Mouse (Mus musculus) MEL (cell line): ENCODE data around the gene Ckap4. TPM values are rescaled to one million over a fixed set of nuclear protein-coding genes. Genes with fewer than 3 reads are reported as not detected.

ENCODE experiments used
- DNase-seq: peaks from one replicate; pipeline ENCODE4 v3.0.0; 2011; ENCODE audit warnings: low read depth, low spot score
- H3K27ac ChIP-seq: 2 replicates; pipeline ENCODE4 v1.5.1; 2012; ENCODE audit warnings: low read depth, mild to moderate bottlenecking, control low read depth, low read length, moderate library complexity; ENCODE audit not compliant: control insufficient read depth
- H3K27me3 ChIP-seq, 2 experiments: fragments of 150-350 bp in 1 of 2; sonication (generic) in 1 of 2; 2 replicates each; pipeline ENCODE4 v1.6.1; 2012; ENCODE audit warnings: low read length in 2 of 2, mild to moderate bottlenecking in 2 of 2, improper control_type of control experiment in 1 of 2, moderate library complexity in 1 of 2; ENCODE audit not compliant: insufficient read depth in 2 of 2, control insufficient read depth in 1 of 2
- H3K36me3 ChIP-seq, 2 experiments: 2 replicates each; pipeline ENCODE4 v1.6.1; 2012 to 2014; ENCODE audit warnings: low read length in 2 of 2, improper control_type of control experiment in 1 of 2, inconsistent platforms in 1 of 2, mild to moderate bottlenecking in 1 of 2; ENCODE audit not compliant: insufficient read depth in 2 of 2, control insufficient read depth in 1 of 2
- H3K4me1 ChIP-seq, 2 experiments: fragments of 150-350 bp in 1 of 2; sonication (generic) in 1 of 2; 2 replicates each; pipeline ENCODE4 v1.6.1; 2012; ENCODE audit warnings: low read length in 2 of 2, improper control_type of control experiment in 1 of 2, mild to moderate bottlenecking in 1 of 2; ENCODE audit not compliant: insufficient read depth in 2 of 2, control insufficient read depth in 1 of 2
- H3K4me3 ChIP-seq, 2 experiments: fragments of 150-350 bp in 1 of 2; sonication (generic) in 1 of 2; 2 replicates each; pipeline ENCODE4 v1.5.1; 2012; ENCODE audit warnings: low read depth in 2 of 2, low read length in 2 of 2, mild to moderate bottlenecking in 2 of 2, moderate library complexity in 2 of 2, control low read depth in 1 of 2, improper control_type of control experiment in 1 of 2; ENCODE audit not compliant: control insufficient read depth in 1 of 2, insufficient read depth in 1 of 2
- H3K79me2 ChIP-seq: 2 replicates; pipeline ENCODE4 v1.6.1; 2012; ENCODE audit warnings: mild to moderate bottlenecking, low read length, moderate library complexity; ENCODE audit not compliant: control insufficient read depth, poor library complexity, insufficient read depth
- H3K9ac ChIP-seq: 2 replicates; pipeline ENCODE4 v1.6.1; 2012; ENCODE audit warnings: low read depth, mild to moderate bottlenecking, control low read depth, low read length, moderate library complexity; ENCODE audit not compliant: control insufficient read depth, poor library complexity, severe bottlenecking
- H3K9me3 ChIP-seq: fragments of 150-350 bp; sonication (generic); replicated peaks from 2 replicates; pipeline ENCODE4 v1.6.1; 2012; ENCODE audit warnings: mild to moderate bottlenecking, low read length, improper control_type of control experiment, moderate library complexity; ENCODE audit not compliant: insufficient read depth
- BHLHE40 ChIP-seq: IDR thresholded peaks from 2 replicates; pipeline ENCODE4 v1.6.1; 2012; ENCODE audit warnings: low read depth, mild to moderate bottlenecking, inconsistent platforms, low read length, improper control_type of control experiment, borderline replicate concordance
- CHD2 ChIP-seq: IDR thresholded peaks from 2 replicates; pipeline ENCODE4 v1.6.1; 2011; ENCODE audit warnings: low read length, improper control_type of control experiment
- CTCF ChIP-seq, 3 experiments: IDR thresholded peaks in 2 of 3; conservative IDR thresholded peaks in 1 of 3; 2 replicates each; pipeline ENCODE4 v1.5.1; 2011 to 2012; ENCODE audit warnings: low read length in 3 of 3, low read depth in 2 of 3, mild to moderate bottlenecking in 2 of 3, improper control_type of control experiment in 1 of 3, inconsistent platforms in 1 of 3, mixed read lengths in 1 of 3, moderate library complexity in 1 of 3; ENCODE audit not compliant: control insufficient read depth in 1 of 3, insufficient read depth in 1 of 3, poor library complexity in 1 of 3, severe bottlenecking in 1 of 3
- E2F4 ChIP-seq: IDR thresholded peaks from 2 replicates; pipeline ENCODE4 v1.6.1; 2011; ENCODE audit warnings: low read depth, low read length, improper control_type of control experiment, borderline replicate concordance
- ELF1 ChIP-seq: IDR thresholded peaks from 2 replicates; pipeline ENCODE4 v1.6.1; 2014; ENCODE audit warnings: low read depth, mild to moderate bottlenecking, inconsistent platforms, low read length, improper control_type of control experiment, moderate library complexity
- EP300 ChIP-seq, 2 experiments: IDR thresholded peaks; 2 replicates each; pipeline ENCODE4 v1.6.1; 2011; ENCODE audit warnings: improper control_type of control experiment in 2 of 2, low read length in 2 of 2, low read depth in 1 of 2, mild to moderate bottlenecking in 1 of 2
- ETS1 ChIP-seq: IDR thresholded peaks from 2 replicates; pipeline ENCODE4 v1.6.1; 2012; ENCODE audit warnings: low read depth, mild to moderate bottlenecking, inconsistent platforms, low read length, improper control_type of control experiment, moderate library complexity
- GATA1 ChIP-seq: IDR thresholded peaks from 2 replicates; pipeline ENCODE4 v1.6.1; 2011; ENCODE audit warnings: low read depth, low read length, improper control_type of control experiment
- MAFK ChIP-seq: IDR thresholded peaks from 2 replicates; pipeline ENCODE4 v1.6.1; 2011; ENCODE audit warnings: low read depth, mild to moderate bottlenecking, low read length, improper control_type of control experiment, borderline replicate concordance
- MAZ ChIP-seq: IDR thresholded peaks from 2 replicates; pipeline ENCODE4 v1.6.1; 2012; ENCODE audit warnings: low read depth, mild to moderate bottlenecking, inconsistent platforms, low read length, improper control_type of control experiment
- MXI1 ChIP-seq: IDR thresholded peaks from 2 replicates; pipeline ENCODE4 v1.6.1; 2011; ENCODE audit warnings: mild to moderate bottlenecking, low read depth, low read length, improper control_type of control experiment
- NRF1 ChIP-seq: IDR thresholded peaks from 2 replicates; pipeline ENCODE4 v1.6.1; 2014; ENCODE audit warnings: low read depth, mild to moderate bottlenecking, inconsistent platforms, low read length, improper control_type of control experiment, moderate library complexity; ENCODE audit not compliant: poor library complexity, insufficient read depth, severe bottlenecking
- POLR2A ChIP-seq, 2 experiments: IDR thresholded peaks; 2 replicates each; pipeline ENCODE4 v1.6.1; 2011 to 2012; ENCODE audit warnings: low read length in 2 of 2, mild to moderate bottlenecking in 2 of 2, control low read depth in 1 of 2, improper control_type of control experiment in 1 of 2, low read depth in 1 of 2, moderate library complexity in 1 of 2; ENCODE audit not compliant: control insufficient read depth in 1 of 2, insufficient read depth in 1 of 2, poor library complexity in 1 of 2
- POLR2AphosphoS5 ChIP-seq: IDR thresholded peaks from 2 replicates; pipeline ENCODE4 v1.6.1; 2012; ENCODE audit warnings: low read depth, borderline replicate concordance, mild to moderate bottlenecking, inconsistent platforms, low read length, moderate library complexity, mixed read lengths
- SIN3A ChIP-seq: IDR thresholded peaks from 2 replicates; pipeline ENCODE4 v1.6.1; 2012; ENCODE audit warnings: low read length, improper control_type of control experiment, inconsistent platforms
- TAL1 ChIP-seq: IDR thresholded peaks from 2 replicates; pipeline ENCODE4 v1.6.1; 2012; ENCODE audit warnings: mild to moderate bottlenecking, inconsistent platforms, low read length, moderate library complexity, mixed read lengths
- TCF12 ChIP-seq: IDR thresholded peaks from 2 replicates; pipeline ENCODE4 v1.6.1; 2014; ENCODE audit warnings: low read depth, mild to moderate bottlenecking, inconsistent platforms, low read length, improper control_type of control experiment, moderate library complexity
- UBTF ChIP-seq: IDR thresholded peaks from 2 replicates; pipeline ENCODE4 v1.6.1; 2012; ENCODE audit warnings: low read depth, mild to moderate bottlenecking, inconsistent platforms, low read length, improper control_type of control experiment, moderate library complexity, borderline replicate concordance; ENCODE audit not compliant: insufficient read depth
- USF1 ChIP-seq: IDR thresholded peaks from 2 replicates; pipeline ENCODE4 v1.6.1; 2014; ENCODE audit warnings: low read depth, mild to moderate bottlenecking, inconsistent platforms, low read length, improper control_type of control experiment, moderate library complexity
- ZC3H11A ChIP-seq: IDR thresholded peaks from 2 replicates; pipeline ENCODE4 v1.6.1; 2012; ENCODE audit warnings: low read depth, mild to moderate bottlenecking, inconsistent platforms, low read length, improper control_type of control experiment
- polyA plus RNA-seq, 2 experiments: library from polyadenylated mRNA; stranded (reverse) in 1 of 2; unstranded in 1 of 2; fragments of >175 nt in 1 of 2; fragments of >200 nt in 1 of 2; gene quantifications; 2 replicates each; pipeline versions ENCODE4 v1.2.1 to v1.2.4; 2012; ENCODE audit warnings: low replicate concordance in 2 of 2, low read depth in 1 of 2; ENCODE audit not compliant: insufficient read length in 2 of 2, insufficient read depth in 1 of 2, missing spikeins in 1 of 2
- total RNA-seq: library from RNA; depleted of rRNA; stranded (reverse); fragments of 300-350 nt; gene quantifications from 2 replicates; pipeline ENCODE4 v1.2.3, GENCODE M21; 2012

Ckap4 gene
- total and polyA plus RNA-seq, 3 experiments, result 1.0 to 5.2 TPM; not detected in 1

DNA sequence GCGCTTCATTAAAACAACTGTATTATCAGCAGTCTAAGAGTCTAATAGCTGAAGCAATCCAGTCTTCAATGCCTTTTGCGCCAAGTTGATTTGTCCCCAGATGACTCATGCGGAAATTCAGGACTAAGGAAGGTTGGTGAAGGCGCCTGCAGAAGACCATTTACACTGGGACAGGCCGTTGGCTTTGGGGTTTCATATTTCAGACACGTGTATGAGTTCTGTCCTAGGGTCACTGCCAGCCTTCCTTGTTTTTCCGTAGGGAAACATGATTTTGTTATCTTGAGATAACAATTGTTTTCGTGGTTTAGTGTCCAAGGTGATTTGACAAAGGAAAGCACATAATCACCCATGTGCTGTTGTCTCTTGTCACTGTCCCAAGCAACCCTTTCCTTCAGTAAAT lies 47.3 kb upstream of the Ckap4 start:
- Histone ChIP-seq H3K36me3 (peaks cover 0 to 11% of the 10 kb centered on the region in 2 experiments; a peak in 2 of 4 replicates), H3K27ac (no peak overlapping the region), H3K4me3 (no peak overlapping the region), H3K4me1 (peaks cover 0 to 15% of the 10 kb centered on the region in 2 experiments; a peak in 3 of 4 replicates), H3K79me2 (no peaks in the 10 kb centered on the region; the same call in 1 of the 2 replicates), H3K9me3 (no peaks in the 10 kb centered on the region), H3K27me3 (no peaks in the 10 kb centered on the region), H3K9ac (no peak overlapping the region)
- no peak for DNase-seq
- TF ChIP-seq MXI1, result no peak
- TF ChIP-seq SIN3A, result no peak
- no peak for TF ChIP-seq POLR2A (IDR thresholded peaks at IDR 0.05; ENCODE audit: control insufficient read depth in 1 of 2, insufficient read depth in 1 of 2, low read depth in 1 of 2, low read length in 2 of 2, poor library complexity in 1 of 2)
- no peak for TF ChIP-seq MAZ
- TF ChIP-seq ETS1, result no peak
- no peak for TF ChIP-seq ELF1
- no peak for TF ChIP-seq USF1
- no peak for TF ChIP-seq NRF1
- no peak for TF ChIP-seq MAFK
- TF ChIP-seq ZC3H11A, result no peak
- TF ChIP-seq POLR2AphosphoS5, result no peak
- TF ChIP-seq TCF12, result no peak
- TF ChIP-seq EP300 (IDR thresholded peaks at IDR 0.05; ENCODE audit: low read depth in 1 of 2, low read length in 2 of 2), result no peak
- TF ChIP-seq E2F4, result no peak
- TF ChIP-seq CHD2, result no peak
- TF ChIP-seq CTCF (IDR thresholded peaks at IDR 0.05 in 2 of 3, conservative IDR thresholded peaks at IDR 0.05 in 1 of 3; ENCODE audit: control insufficient read depth in 1 of 3, insufficient read depth in 1 of 3, low read depth in 2 of 3, low read length in 3 of 3, poor library complexity in 1 of 3, severe bottlenecking in 1 of 3), result no peak

- TF ChIP-seq CTCF (IDR thresholded peaks at IDR 0.05 in 2 of 3, conservative IDR thresholded peaks at IDR 0.05 in 1 of 3; ENCODE audit: control insufficient read depth in 1 of 3, insufficient read depth in 1 of 3, low read depth in 2 of 3, low read length in 3 of 3, poor library complexity in 1 of 3, severe bottlenecking in 1 of 3) (no peak), NRF1 (no peak), GATA1 (peak; percentile 35; the same call in 1 of the 2 replicates), UBTF (no peak), TAL1 (peak; percentile 58), TCF12 (0 out of 2 replicates have a peak, but pooled peaks have one; percentile 5), BHLHE40 (no peak)
- peak; percentile 61 for DNase-seq
These were observed 45.7 kb upstream of the Ckap4 start for GRCm38 (mm10) chr10:84579527-84579926.

More at GRCm38 (mm10) chr10:84579527-84579926, 45.7 kb upstream of the Ckap4 start:
- Histone ChIP-seq H3K4me3 (no peak overlapping the region), H3K9me3 (no peaks in the 10 kb centered on the region), H3K27me3 (no peaks in the 10 kb centered on the region), H3K79me2 (no peaks in the 10 kb centered on the region; the same call in 1 of the 2 replicates), H3K36me3 (peaks cover 0 to 23% of the 10 kb centered on the region in 2 experiments; a peak in 2 of 4 replicates), H3K4me1 (peaks cover 11 to 24% of the 10 kb centered on the region in 2 experiments), H3K9ac (no peak overlapping the region), H3K27ac (peak overlapping the region; percentile 33; the same call in 1 of the 2 replicates)
